Mouse (Mus musculus): Measurements from ENCODE around the gene Cacng4.

The Cacng4 gene

GRCm38 (mm10) chr11:107773312-107773711 lies 21.0 kb downstream of the Cacng4 start:
- 76% methylated on average over 8 of the region's 8 CpGs for WGBS

- 73% methylated on average over 6 of the region's 6 CpGs for WGBS
These were observed 22.4 kb downstream of the Cacng4 start for GRCm38 (mm10) chr11:107772002-107772401.

- 72% methylated on average over 8 of the region's 8 CpGs for WGBS
These were observed 26.0 kb downstream of the Cacng4 start for GRCm38 (mm10) chr11:107768361-107768760.

GRCm38 (mm10) chr11:107766932-107767331 lies 27.4 kb downstream of the Cacng4 start:
- 70% methylated on average over 12 of the region's 12 CpGs for WGBS

GRCm38 (mm10) chr11:107762688-107763460 lies 31.5 kb downstream of the Cacng4 start:
- WGBS: 41% methylated on average over 8 of the region's 8 CpGs

GRCm38 (mm10) chr11:107761790-107762500 lies 32.4 kb downstream of the Cacng4 start:
- 64% methylated on average over 10 of the region's 10 CpGs for WGBS

GRCm38 (mm10) chr11:107760001-107760400 lies 34.4 kb downstream of the Cacng4 start:
- 26% methylated on average over 10 of the region's 10 CpGs for WGBS

- WGBS: 47% methylated on average over 9 of the region's 9 CpGs
These were observed 34.8 kb downstream of the Cacng4 start for GRCm38 (mm10) chr11:107759516-107759915.

- WGBS: 56% methylated on average over 5 of the region's 5 CpGs
These were observed 45.2 kb downstream of the Cacng4 start for GRCm38 (mm10) chr11:107749114-107749513.

GRCm38 (mm10) chr11:107748243-107749035 lies 45.9 kb downstream of the Cacng4 start:
- 84% methylated on average over 5 of the region's 5 CpGs for WGBS

GRCm38 (mm10) chr11:107743100-107743499 lies 51.3 kb downstream of the Cacng4 start:
- WGBS: 42% methylated on average over 3 of the region's 3 CpGs

GRCm38 (mm10) chr11:107738418-107739099 lies 55.8 kb downstream of the Cacng4 start:
- 75% methylated on average over 20 of the region's 20 CpGs for WGBS

- 73% methylated on average over 6 of the region's 6 CpGs for WGBS
These were observed 56.5 kb downstream of the Cacng4 start for GRCm38 (mm10) chr11:107737886-107738285.

- 75% methylated on average over 7 of the region's 7 CpGs for WGBS
These were observed 60.2 kb downstream of the Cacng4 start for GRCm38 (mm10) chr11:107734133-107734532.

GRCm38 (mm10) chr11:107731498-107731897 lies 62.9 kb downstream of the Cacng4 start:
- 48% methylated on average over 5 of the region's 5 CpGs for WGBS

GRCm38 (mm10) chr11:107730940-107731339 lies 63.4 kb downstream of the Cacng4 start:
- 44% methylated on average over 4 of the region's 4 CpGs for WGBS

GRCm38 (mm10) chr11:107729141-107729540 lies 65.2 kb downstream of the Cacng4 start:
- 80% methylated on average over 7 of the region's 7 CpGs for WGBS

GRCm38 (mm10) chr11:107728073-107728863 lies 66.1 kb downstream of the Cacng4 start:
- WGBS: 72% methylated on average over 13 of the region's 13 CpGs

GRCm38 (mm10) chr11:107724603-107725002 lies 69.8 kb downstream of the Cacng4 start:
- 91% methylated on average over 8 of the region's 8 CpGs for WGBS

- 84% methylated on average over 7 of the region's 7 CpGs for WGBS
These were observed 73.3 kb downstream of the Cacng4 start for GRCm38 (mm10) chr11:107721057-107721456.

Data from cerebral cortex, adult 2 months (tissue).